Mouse (Mus musculus): ENCODE measurements at regions not wholly inside any gene's neighbourhood (a gene's known extent, or its start where the extent isn't known, plus 50 kb on each side); places are given as distances from the start of the nearest gene placed in this dataset.
A peak's percentile ranks its signal among the peaks of the same experiment; 100 is the strongest.

- peak; percentile 7 for DNase-seq (ENCODE audit: low spot score)
These were observed 239.6 kb downstream of the Qk start for GRCm38 (mm10) chr17:10079853-10080650.

- no peak for DNase-seq (ENCODE audit: low spot score)
These were observed 240.9 kb downstream of the Qk start for GRCm38 (mm10) chr17:10078536-10079319.

- DNase-seq (ENCODE audit: low spot score) = no peak
These were observed 246.4 kb downstream of the Qk start for GRCm38 (mm10) chr17:10073301-10073700.

DNA sequence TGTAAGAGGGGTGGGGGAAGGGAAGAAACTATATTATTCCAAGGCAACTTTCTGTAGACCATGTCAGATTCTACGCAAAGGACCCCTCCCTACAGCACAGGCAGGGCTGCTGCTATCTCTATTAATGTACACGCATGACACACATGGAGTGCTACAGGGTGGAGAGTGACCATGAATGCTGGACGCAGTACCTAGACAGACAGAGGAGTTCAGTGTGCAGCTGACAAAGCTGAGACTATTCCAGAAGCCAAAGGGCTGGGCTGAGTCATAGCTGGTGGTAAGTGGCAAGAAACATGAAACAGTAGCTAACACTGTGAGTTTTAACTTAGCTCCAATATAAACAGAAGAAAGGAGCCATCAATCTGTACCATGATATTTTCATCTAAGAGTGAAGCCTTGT lies 250.4 kb downstream of the Qk start:
- DNase-seq (ENCODE audit: low spot score) = no peak

- DNase-seq (ENCODE audit: low spot score) = no peak
These were observed 254.5 kb downstream of the Qk start for GRCm38 (mm10) chr17:10065131-10065530.

GRCm38 (mm10) chr17:10062546-10063100 lies 257.0 kb downstream of the Qk start:
- no peak for DNase-seq (ENCODE audit: low spot score)

DNA sequence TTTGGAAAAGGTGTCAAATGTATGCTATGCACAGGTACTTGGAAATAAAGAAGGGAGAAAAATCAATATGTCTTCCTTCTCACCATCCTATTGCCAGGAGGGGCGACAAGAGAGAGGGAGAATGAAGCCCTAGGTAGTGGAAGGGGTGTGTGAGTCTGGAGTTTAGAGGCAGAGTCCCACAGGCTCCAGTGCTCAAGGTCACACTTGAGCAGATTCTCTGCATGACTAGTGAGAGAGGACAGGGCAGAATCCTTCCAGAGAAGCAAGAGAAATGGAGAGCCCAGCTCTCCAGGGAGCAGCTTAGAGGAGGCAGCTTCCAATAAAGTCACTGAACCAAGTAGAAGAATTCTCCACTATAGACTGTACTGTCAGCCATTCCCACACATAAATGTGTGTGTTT lies 261.9 kb downstream of the Qk start:
- no peak for DNase-seq (ENCODE audit: low spot score)

- DNase-seq (ENCODE audit: low spot score) = no peak
These were observed 263.6 kb downstream of the Qk start for GRCm38 (mm10) chr17:10056096-10056495.

- no peak for DNase-seq (ENCODE audit: low spot score)
These were observed 265.3 kb downstream of the Qk start for GRCm38 (mm10) chr17:10054375-10054774.

GRCm38 (mm10) chr17:10044336-10044735 lies 275.3 kb downstream of the Qk start:
- DNase-seq (ENCODE audit: low spot score) = no peak

DNA sequence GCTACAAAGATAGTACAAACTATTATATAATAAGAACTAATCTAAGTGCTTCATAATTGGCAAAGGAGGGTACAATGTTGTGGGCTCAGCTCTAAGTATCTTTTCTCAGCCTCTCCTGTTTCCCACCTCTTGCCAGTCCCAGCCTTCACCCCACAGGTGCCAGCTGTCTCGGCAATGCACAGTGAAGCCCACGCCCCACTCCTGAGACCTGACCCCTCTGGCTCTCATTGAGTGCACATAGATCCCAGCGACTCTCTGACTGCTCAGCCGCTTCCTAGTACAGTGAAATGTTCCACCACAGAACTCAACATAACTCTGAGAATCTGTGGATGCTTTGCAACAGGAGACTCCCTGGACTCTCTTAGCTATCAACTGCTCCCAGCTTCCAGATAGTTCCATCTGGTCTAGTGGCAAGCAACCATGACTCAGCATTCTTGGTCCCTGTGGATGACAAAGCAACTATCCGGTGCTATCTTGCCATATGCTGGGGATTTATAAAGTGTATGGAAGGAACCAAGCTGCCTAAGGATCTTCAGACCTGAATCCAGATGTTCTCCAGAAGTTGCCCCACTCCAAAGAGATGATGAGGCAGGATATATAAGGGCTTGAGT lies 277.5 kb downstream of the Qk start:
- DNase-seq (ENCODE audit: low spot score) = no peak

DNA sequence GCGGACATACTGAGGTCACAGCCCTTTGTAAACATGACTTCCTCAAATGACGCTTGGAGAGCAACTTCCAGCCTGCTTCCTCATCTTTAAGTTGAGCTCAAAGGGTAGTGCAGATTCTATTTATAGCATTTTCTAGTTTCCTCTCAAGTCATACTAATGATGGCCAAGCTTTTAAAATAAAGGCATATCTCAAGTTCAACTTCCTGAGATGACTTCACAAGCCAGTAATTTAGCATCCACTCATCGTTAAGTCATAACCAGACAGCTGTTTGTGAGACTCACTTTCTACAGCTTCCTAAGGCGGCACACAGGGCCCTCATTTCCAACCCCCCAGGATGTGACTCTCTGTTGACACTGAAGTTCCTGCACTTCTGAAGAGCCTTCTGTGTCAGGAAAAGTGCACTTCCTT lies 278.7 kb downstream of the Qk start:
- peak; percentile 8 for DNase-seq (ENCODE audit: low spot score)

DNA sequence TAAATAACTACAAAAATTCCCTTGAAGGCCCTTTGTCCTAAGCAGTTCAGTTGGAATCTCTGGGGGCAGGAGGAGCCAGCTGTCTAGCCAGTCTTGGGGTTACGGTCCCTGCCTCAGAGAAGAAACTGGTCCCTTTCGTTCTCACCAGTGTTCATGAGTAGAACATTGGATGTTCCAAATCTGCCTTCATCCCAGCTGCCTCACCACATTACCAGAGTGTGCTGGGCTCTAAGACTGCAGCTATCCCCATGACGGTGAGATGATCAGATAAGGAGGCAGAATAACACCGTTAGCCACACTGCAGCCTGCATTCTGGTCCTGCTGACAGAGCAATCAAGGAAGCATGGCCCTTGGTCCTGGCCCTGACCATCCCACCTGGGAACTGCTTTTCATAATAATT lies 279.3 kb downstream of the Qk start:
- DNase-seq (ENCODE audit: low spot score) = no peak

DNA sequence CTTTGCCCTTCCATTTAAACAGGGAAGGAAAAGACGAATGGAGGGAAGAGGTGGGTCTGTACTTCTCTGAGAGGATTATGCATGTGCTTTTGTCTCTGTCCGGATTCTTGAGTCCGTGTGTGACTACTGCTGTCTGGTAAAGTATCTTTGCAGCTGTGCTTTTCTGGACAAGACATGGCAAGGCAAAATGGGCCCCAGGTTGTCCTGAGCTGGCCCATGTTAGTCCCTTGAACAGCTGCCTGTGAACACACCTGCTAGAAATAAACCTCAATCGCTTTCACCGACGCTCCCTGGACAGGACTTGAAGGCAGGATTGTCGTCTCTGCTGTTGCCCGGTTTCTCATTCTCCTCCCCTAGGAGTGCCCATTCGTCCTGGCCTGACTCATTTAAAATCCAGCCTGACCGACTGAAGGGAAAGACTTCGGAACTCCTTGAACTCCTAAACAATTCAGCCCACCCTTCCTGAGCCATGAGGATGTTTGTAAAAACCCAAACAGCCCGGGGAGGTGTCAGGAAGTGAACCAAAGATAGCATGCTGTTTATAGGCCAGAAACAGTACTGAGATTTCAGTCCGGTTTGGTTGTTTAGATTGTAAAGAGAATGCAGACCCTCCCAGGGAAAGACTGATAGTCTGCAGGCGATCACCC lies 281.7 kb downstream of the Qk start:
- peak; percentile 34 for DNase-seq (ENCODE audit: low spot score)

- DNase-seq (ENCODE audit: low spot score) = no peak
These were observed 286.1 kb downstream of the Qk start for GRCm38 (mm10) chr17:10033510-10033909.

- no peak for DNase-seq (ENCODE audit: low spot score)
These were observed 288.6 kb downstream of the Qk start for GRCm38 (mm10) chr17:10031033-10031432.

DNA sequence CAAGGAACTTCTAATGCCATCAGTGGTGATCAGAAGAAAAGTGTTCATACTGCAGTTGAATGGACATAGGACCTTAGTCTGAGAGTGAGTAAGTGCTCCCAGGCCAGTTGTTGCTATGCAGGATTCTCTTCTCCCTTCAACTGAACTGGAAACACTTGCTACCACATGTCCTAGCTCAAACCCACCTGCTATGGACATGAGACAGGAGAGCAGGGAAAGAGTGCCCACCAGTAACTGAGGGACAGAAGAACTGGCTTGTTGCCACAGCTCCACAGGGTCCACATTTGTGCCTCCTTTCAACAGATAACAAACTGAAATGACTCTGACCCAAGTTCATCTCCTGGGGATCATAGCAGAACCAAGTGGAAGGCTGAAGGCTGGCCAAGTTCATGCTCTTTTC lies 292.9 kb downstream of the Qk start:
- DNase-seq (ENCODE audit: low spot score) = no peak

- DNase-seq (ENCODE audit: low spot score) = no peak
These were observed 294.4 kb downstream of the Qk start for GRCm38 (mm10) chr17:10025212-10025611.

GRCm38 (mm10) chr17:10024323-10024722 lies 295.3 kb downstream of the Qk start:
- DNase-seq (ENCODE audit: low spot score) = no peak

GRCm38 (mm10) chr17:10012161-10012560 lies 307.5 kb downstream of the Qk start:
- DNase-seq (ENCODE audit: low spot score) = peak; percentile 48

- DNase-seq (ENCODE audit: low spot score) = peak; percentile 44
These were observed 307.9 kb downstream of the Qk start for GRCm38 (mm10) chr17:10011728-10012127.

GRCm38 (mm10) chr17:10001071-10001591 lies 318.5 kb downstream of the Qk start:
- no peak for DNase-seq (ENCODE audit: low spot score)

All from embryo, embryonic 10 days (tissue).